Mouse (Mus musculus): Measurements from ENCODE around the gene Mfap4. TPM values are rescaled to one million over a fixed set of nuclear protein-coding genes. Genes with fewer than 3 reads are reported as not detected.

Gene Mfap4
- total RNA-seq, 2 experiments from 2014 or later: 7.6 TPM

- DNase-seq (ENCODE audit: extremely low spot score in 1 of 2, low spot score in 2 of 2): no peak
- intact Hi-C loops (cut with DNase I): no loop called here
Observed at GRCm38 (mm10) chr11:61477566-61478508, 7.4 kb upstream of the Mfap4 start.

- DNase-seq (ENCODE audit: extremely low spot score in 1 of 2, low spot score in 2 of 2): no peak
- intact Hi-C loops (cut with DNase I): no loop called here
Observed at GRCm38 (mm10) chr11:61478788-61479187, 6.4 kb upstream of the Mfap4 start.

GRCm38 (mm10) chr11:61481239-61482090, 3.8 kb upstream of the Mfap4 start:
- no peak for DNase-seq (ENCODE audit: extremely low spot score in 1 of 2, low spot score in 2 of 2)
- intact Hi-C loops (cut with DNase I): no loop called here

- intact Hi-C loops (cut with DNase I): no loop called here
- DNase-seq (ENCODE audit: extremely low spot score in 1 of 2, low spot score in 2 of 2): no peak
Observed at GRCm38 (mm10) chr11:61483226-61483845, 1.9 kb upstream of the Mfap4 start.

- no peak for DNase-seq (ENCODE audit: extremely low spot score in 1 of 2, low spot score in 2 of 2)
- intact Hi-C loops (cut with DNase I): no loop called here
Observed at GRCm38 (mm10) chr11:61484256-61484612, 997 bp upstream of the Mfap4 start.

- intact Hi-C loops (cut with DNase I): no loop called here
- no peak for DNase-seq (ENCODE audit: extremely low spot score in 1 of 2, low spot score in 2 of 2)
Observed at GRCm38 (mm10) chr11:61485541-61486457, 568 bp downstream of the Mfap4 start.

GRCm38 (mm10) chr11:61486458-61487219, 1.4 kb downstream of the Mfap4 start:
- intact Hi-C loops (cut with DNase I): no loop called here
- DNase-seq (ENCODE audit: extremely low spot score in 1 of 2, low spot score in 2 of 2): no peak

- peak in 1 of 2 experiments; percentile 84 for DNase-seq (ENCODE audit: extremely low spot score in 1 of 2, low spot score in 2 of 2)
Observed at GRCm38 (mm10) chr11:61487401-61487800, 2.2 kb downstream of the Mfap4 start.

GRCm38 (mm10) chr11:61487936-61488335, 2.7 kb downstream of the Mfap4 start:
- no peak for DNase-seq (ENCODE audit: extremely low spot score in 1 of 2, low spot score in 2 of 2)

More at GRCm38 (mm10) chr11:61487401-61487800, 2.2 kb downstream of the Mfap4 start:
- intact Hi-C loops (cut with DNase I): no loop called here

GRCm38 (mm10) chr11:61489085-61489484, 3.9 kb downstream of the Mfap4 start:
- DNase-seq (ENCODE audit: extremely low spot score in 1 of 2, low spot score in 2 of 2): no peak
- intact Hi-C loops (cut with DNase I): no loop called here

More at GRCm38 (mm10) chr11:61487936-61488335, 2.7 kb downstream of the Mfap4 start:
- intact Hi-C loops (cut with DNase I): no loop called here

- intact Hi-C loops (cut with DNase I): loop anchor here (5.0 kb wide), 1 partner anchor 38 kb away; the partner anchor contains the start of gene Rnf112
- no peak for DNase-seq (ENCODE audit: extremely low spot score in 1 of 2, low spot score in 2 of 2)
Observed at GRCm38 (mm10) chr11:61489874-61490273, 4.6 kb downstream of the Mfap4 start.

- DNase-seq (ENCODE audit: extremely low spot score in 1 of 2, low spot score in 2 of 2): no peak
- intact Hi-C loops (cut with DNase I): loop anchor here (5.0 kb wide), 1 partner anchor 39 kb away; the partner anchor contains the start of gene Rnf112
Observed at GRCm38 (mm10) chr11:61490944-61491520, 5.8 kb downstream of the Mfap4 start.

GRCm38 (mm10) chr11:61492749-61493401, 7.6 kb downstream of the Mfap4 start:
- intact Hi-C loops (cut with DNase I): loop anchor here (5.0 kb wide), 1 partner anchor 41 kb away; the partner anchor contains the start of gene Rnf112
- DNase-seq (ENCODE audit: extremely low spot score in 1 of 2, low spot score in 2 of 2): no peak

GRCm38 (mm10) chr11:61493525-61494128, 8.4 kb downstream of the Mfap4 start:
- intact Hi-C loops (cut with DNase I): loop anchor here (5.0 kb wide), 1 partner anchor 41 kb away; the partner anchor contains the start of gene Rnf112
- DNase-seq (ENCODE audit: extremely low spot score in 1 of 2, low spot score in 2 of 2): peak in 1 of 2 experiments; percentile 57

GRCm38 (mm10) chr11:61494129-61494997, 9.1 kb downstream of the Mfap4 start, which contains the start of gene Mapk7:
TSS of gene Mapk7 (minus strand) at chr11:61494406.
- intact Hi-C loops (cut with DNase I): loop anchor here (5.0 kb wide), 1 partner anchor 42 kb away; the partner anchor contains the start of gene Rnf112
- DNase-seq (ENCODE audit: extremely low spot score in 1 of 2, low spot score in 2 of 2): peak; percentile 96 to 98
